Mouse (Mus musculus) heart, postnatal 25 days (tissue): ENCODE measurements around the gene Nptx2. TPM values are rescaled to one million over a fixed set of nuclear protein-coding genes. Genes with fewer than 3 reads are reported as not detected.

Experiments
- DNase-seq: peaks from one replicate; pipeline ENCODE4 v3.0.0; 2022; ENCODE audit warnings: low spot score
- intact Hi-C: fragments of 180-260 bp; cut with DNase I; formaldehyde crosslinking; loops from one replicate; pipeline ENCODE4 v1.15.1; 2025
- total RNA-seq, 2 experiments: library from RNA; stranded (reverse); gene quantifications; 2 replicates each; pipeline ENCODE4 v1.2.3; 2021

Gene Nptx2
- under 1 TPM in 1 of 2 experiments, not detected in 1; 0.10 TPM for total RNA-seq

DNA sequence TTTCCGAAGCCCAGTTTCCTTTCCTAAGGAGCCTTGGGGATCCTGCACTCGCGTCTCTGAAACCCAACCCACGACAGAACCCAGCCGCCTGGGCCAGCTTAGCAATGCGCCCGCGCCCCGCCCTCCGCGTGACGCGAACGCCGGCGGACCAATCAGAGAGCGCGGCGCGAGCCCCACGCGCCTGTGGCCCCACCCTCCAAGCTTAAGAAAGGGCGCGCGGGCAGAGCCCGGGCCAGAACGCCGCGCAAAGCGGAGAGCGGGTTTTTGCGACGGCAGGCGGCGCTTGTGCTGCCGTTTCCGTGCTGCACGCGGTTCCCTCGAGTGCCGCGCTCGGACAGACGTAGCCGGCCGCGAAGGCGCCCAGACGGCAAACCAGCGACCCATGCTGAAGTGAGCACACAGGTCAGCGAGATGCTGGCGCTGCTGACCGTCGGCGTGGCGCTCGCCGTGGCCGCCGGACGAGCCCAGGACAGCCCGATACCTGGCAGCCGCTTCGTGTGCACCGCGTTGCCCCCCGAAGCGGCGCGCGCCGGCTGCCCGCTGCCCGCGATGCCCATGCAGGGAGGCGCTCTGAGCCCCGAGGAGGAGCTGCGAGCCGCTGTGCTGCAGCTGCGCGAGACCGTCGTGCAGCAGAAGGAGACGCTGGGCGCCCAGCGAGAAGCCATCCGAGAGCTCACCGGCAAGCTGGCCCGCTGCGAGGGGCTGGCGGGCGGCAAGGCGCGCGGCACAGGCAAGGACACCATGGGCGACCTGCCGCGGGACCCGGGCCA, at the start of gene Nptx2:
Nptx2 (plus strand) TSS at position 250 of the 770 bp plus-strand sequence.
- peak; percentile 21 for DNase-seq
- intact Hi-C loops = no loop called here

GRCm38 (mm10) chr5:144496481-144496880, 49.2 kb upstream of the Nptx2 start:
- no peak for DNase-seq
- intact Hi-C loops = no loop called here

DNA sequence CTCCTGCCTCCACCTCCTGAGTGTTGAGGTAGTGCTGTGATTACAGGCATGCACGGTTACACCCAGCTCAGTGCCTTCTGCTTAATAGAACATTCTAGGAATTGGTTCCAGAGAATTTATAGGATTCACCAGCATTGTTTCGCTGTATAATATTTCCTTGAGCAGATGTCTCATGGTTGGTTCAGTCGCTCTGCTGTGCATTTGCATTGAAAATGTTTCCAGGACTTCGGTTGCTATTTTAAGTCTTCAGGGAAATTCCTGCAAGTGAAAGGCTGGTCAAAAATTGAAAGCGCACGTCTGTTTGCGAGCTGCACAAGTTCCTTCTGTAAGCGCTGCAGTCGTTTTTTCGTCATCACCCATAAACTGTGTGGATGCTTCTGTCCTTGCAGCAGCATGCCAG, 41.5 kb upstream of the Nptx2 start:
- no peak for DNase-seq
- intact Hi-C loops = no loop called here

DNA sequence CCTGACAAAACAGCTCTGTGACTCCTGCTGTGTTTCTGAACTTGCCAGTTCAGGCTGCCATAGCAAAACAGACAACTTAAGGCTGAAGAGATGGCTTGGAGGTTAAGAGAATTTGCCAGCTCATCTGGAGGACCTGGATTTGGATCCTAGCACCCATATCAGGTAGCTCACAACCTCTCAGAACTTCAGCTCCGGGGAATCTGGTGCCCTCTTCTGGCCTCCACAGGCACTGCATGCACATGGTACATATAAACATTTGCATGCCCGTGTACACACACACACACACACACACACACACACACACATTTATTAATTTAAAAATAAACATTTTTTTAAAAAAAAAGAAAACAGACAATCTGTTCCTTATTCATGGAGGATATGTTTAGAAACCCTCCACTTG, 40.0 kb upstream of the Nptx2 start:
- DNase-seq = no peak
- intact Hi-C loops = no loop called here

GRCm38 (mm10) chr5:144506156-144506555, 39.5 kb upstream of the Nptx2 start:
- intact Hi-C loops = no loop called here
- DNase-seq = no peak

GRCm38 (mm10) chr5:144506689-144507552, 38.8 kb upstream of the Nptx2 start:
- intact Hi-C loops = no loop called here
- no peak for DNase-seq

- DNase-seq = no peak
- intact Hi-C loops = no loop called here
Measured at GRCm38 (mm10) chr5:144509431-144509830, 36.3 kb upstream of the Nptx2 start.

- intact Hi-C loops = no loop called here
- no peak for DNase-seq
Measured at GRCm38 (mm10) chr5:144514738-144515137, 31.0 kb upstream of the Nptx2 start.

DNA sequence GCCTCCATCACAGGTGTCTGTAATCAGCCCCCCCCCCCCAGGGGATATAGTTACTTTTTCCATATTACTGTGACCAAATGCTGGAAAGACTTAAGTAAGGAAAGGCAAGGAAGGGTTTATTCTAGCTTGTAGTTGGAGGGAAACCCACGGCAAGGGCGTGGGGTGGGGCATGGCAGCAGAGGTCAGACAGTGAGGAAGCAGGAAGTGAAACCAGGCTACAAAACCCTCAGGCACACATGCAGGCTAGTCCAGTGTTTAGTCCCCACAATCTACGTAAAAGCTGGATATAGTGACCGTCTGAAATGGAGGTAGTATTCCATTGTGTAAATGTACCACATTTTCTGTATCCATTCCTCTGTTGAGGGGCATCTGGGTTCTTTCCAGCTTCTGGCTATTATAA, 30.5 kb upstream of the Nptx2 start:
- intact Hi-C loops = no loop called here
- DNase-seq = no peak

GRCm38 (mm10) chr5:144520096-144520495, 25.6 kb upstream of the Nptx2 start:
- DNase-seq = no peak
- intact Hi-C loops = no loop called here

GRCm38 (mm10) chr5:144524774-144525173, 20.9 kb upstream of the Nptx2 start:
- intact Hi-C loops = no loop called here
- no peak for DNase-seq

GRCm38 (mm10) chr5:144529123-144529522, 16.6 kb upstream of the Nptx2 start:
- intact Hi-C loops = no loop called here

DNA sequence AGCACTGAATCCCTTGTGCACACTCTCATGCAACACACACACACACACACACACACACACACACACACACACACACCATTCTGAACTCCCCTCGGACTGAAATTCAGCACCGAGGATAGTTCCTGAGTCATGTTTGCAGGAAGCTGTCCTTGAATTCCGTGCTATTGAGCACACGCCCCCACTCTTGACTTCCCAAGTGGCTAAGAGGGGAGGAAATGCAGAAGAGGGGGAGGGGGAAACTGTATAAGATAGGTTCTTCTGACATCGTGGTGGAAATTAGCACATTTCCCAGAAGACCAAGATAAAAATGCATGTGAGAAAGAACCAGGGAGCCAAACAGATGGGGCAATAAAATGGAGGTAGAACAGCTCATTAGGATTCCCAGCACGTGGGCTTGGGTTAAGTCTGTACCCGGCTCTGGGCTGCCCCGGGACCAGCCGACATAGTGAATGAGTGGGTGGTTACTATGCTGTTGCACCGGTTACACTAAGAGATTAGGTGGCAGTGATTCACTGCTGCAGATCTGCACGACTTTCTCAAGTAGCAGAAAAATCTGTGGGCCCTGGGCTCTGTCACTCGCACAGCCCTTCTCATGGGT, 2.9 kb upstream of the Nptx2 start:
- DNase-seq = no peak
- intact Hi-C loops = no loop called here

More at GRCm38 (mm10) chr5:144529123-144529522, 16.6 kb upstream of the Nptx2 start:
- no peak for DNase-seq

DNA sequence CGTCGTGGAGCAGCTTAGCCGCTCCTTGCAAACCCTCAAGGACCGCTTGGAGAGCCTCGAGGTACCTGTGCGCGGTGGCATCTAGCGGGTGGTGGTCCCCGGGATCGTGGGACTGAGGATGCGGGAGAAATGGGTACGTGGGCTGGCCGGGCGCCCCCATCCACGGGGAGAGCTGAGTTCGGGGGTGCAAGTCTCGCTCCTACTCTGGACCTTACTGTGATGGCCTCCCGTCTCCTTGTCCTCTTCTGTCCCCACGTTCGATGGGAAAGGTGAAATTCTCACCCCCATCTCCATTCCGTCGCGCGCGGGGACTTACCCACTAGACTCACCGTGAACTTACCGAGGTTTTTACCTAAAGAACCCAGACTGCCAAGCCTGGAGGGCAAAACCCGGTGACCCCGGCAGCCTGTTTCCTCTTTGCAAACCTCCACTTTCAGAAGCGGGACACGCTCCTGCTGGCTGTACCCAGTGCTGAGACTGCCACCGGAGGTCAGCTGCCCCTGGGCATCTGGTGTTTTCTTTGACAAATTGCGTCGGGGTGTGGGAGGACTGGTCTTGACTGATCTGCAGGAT, 807 bp downstream of the Nptx2 start:
- intact Hi-C loops = no loop called here
- DNase-seq = no peak

- intact Hi-C loops = no loop called here
- no peak for DNase-seq
Measured at GRCm38 (mm10) chr5:144547333-144547878, 1.7 kb downstream of the Nptx2 start.

- no peak for DNase-seq
- intact Hi-C loops = no loop called here
Measured at GRCm38 (mm10) chr5:144548079-144548631, 2.5 kb downstream of the Nptx2 start.

GRCm38 (mm10) chr5:144550003-144550402, 4.3 kb downstream of the Nptx2 start:
- DNase-seq = no peak
- intact Hi-C loops = no loop called here

- DNase-seq = no peak
- intact Hi-C loops = no loop called here
Measured at GRCm38 (mm10) chr5:144550622-144551137, 5.0 kb downstream of the Nptx2 start.

DNA sequence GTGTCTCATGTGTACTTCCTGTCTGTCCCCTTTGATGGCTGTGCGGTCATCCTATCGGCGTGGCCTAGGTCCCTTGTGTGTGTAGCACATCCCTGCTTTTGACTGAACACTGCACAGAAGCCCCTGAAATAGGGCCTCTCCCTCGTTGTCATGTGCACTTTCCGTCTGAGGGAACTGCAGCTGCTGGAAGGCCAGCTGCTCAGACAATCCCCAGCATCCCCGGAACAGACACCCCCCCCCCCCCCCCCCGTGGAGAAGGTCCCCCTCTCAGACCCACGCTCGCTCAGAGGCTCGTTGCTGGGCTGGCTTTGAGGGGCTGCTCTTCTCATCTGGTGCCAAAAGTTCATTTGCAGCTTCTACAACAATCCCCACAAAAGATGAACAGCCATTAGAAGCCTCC, 11.0 kb downstream of the Nptx2 start:
- intact Hi-C loops = no loop called here
- no peak for DNase-seq

GRCm38 (mm10) chr5:144557363-144557762, 11.7 kb downstream of the Nptx2 start:
- DNase-seq = no peak
- intact Hi-C loops = no loop called here
